16 mouse cellular contexts compared by ENCODE assay signal in genomic region chr9:89802658-89803057, GRCm38 (mm10).
DNase-seq lines count a peak whose midpoint lies in the region; ATAC-seq and TF ChIP-seq lines count a peak whose summit lies in the region.
"Had no signal": no experiment of that assay in that cellular context is flagged by ENCODE, and none has a peak within 500 bp of the region (broad histone marks: within the 10 kb centered on the region; RNA-seq: fewer than 3 reads in every experiment).

No protein-coding gene starts in this region.

- no peak for TF ChIP-seq EP300 in heart, postnatal 0 days (IDR thresholded peaks at IDR 0.05; ENCODE audit: low read depth)

- no peaks in the 10 kb centered on the region for H3K4me1 ChIP-seq in lung, embryonic 14.5 days (ENCODE audit: insufficient read depth)
- H3K4me1 ChIP-seq in heart, postnatal 0 days (ENCODE audit: control insufficient read depth, insufficient read depth), result no peaks in the 10 kb centered on the region; the same call in 1 of the 2 replicates
- H3K4me1 ChIP-seq in liver, embryonic 11.5 days (replicated peaks; ENCODE audit: control insufficient read depth, insufficient read depth, low read length), result no peaks in the 10 kb centered on the region
- H3K4me1 ChIP-seq: limb, embryonic 12.5 days had no signal

- peak; percentile 84; the same call in 1 of the 2 replicates for ATAC-seq in lung, embryonic 14.5 days (ENCODE audit: insufficient read depth)
- no peak for ATAC-seq in heart, postnatal 0 days (ENCODE audit: insufficient read depth, low read depth)
- ATAC-seq in liver, embryonic 11.5 days (replicated peaks; ENCODE audit: low FRiP score), result no peak
- ATAC-seq: Patski had no signal

- H3K4me2 ChIP-seq in lung, embryonic 14.5 days, result 0 out of 2 replicates have a peak overlapping the region, but pooled peaks have one; percentile 25
- peak overlapping the region; percentile 4; the same call in 1 of the 2 replicates for H3K4me2 ChIP-seq in heart, postnatal 0 days (ENCODE audit: low read depth, low read length)
- no peak overlapping the region for H3K4me2 ChIP-seq in liver, embryonic 11.5 days
- H3K4me2 ChIP-seq: embryonic facial prominence, embryonic 12.5 days; limb, embryonic 12.5 days had no signal

- H3K27me3 ChIP-seq in lung, embryonic 14.5 days (ENCODE audit: insufficient read depth, low read length), result no peaks in the 10 kb centered on the region
- H3K27me3 ChIP-seq in heart, postnatal 0 days (ENCODE audit: control insufficient read depth, insufficient read depth, low read length), result no peaks in the 10 kb centered on the region
- H3K27me3 ChIP-seq in liver, embryonic 11.5 days (replicated peaks; ENCODE audit: control insufficient read depth, insufficient read depth, low read length), result no peaks in the 10 kb centered on the region
- H3K27me3 ChIP-seq: embryonic facial prominence, embryonic 12.5 days; limb, embryonic 12.5 days; Patski had no signal

- H3K9me3 ChIP-seq in lung, embryonic 14.5 days (ENCODE audit: low read depth, low read length), result no peaks in the 10 kb centered on the region
- H3K9me3 ChIP-seq in heart, postnatal 0 days (replicated peaks; ENCODE audit: control insufficient read depth, low read length), result no peaks in the 10 kb centered on the region
- no peaks in the 10 kb centered on the region for H3K9me3 ChIP-seq in liver, embryonic 11.5 days (ENCODE audit: control insufficient read depth, low read length)
- H3K9me3 ChIP-seq: embryonic facial prominence, embryonic 12.5 days; limb, embryonic 12.5 days had no signal

- WGBS in lung, embryonic 14.5 days, result 51% methylated on average over 10 of the region's 10 CpGs
- 46% methylated on average over 10 of the region's 10 CpGs for WGBS in heart, postnatal 0 days
- 79% methylated on average over 10 of the region's 10 CpGs for WGBS in liver, embryonic 11.5 days

- TF ChIP-seq CTCF in lung, embryonic 14.5 days (IDR thresholded peaks at IDR 0.05; ENCODE audit: low read depth), result no peak
- no peak for TF ChIP-seq CTCF in heart, postnatal 0 days (IDR thresholded peaks at IDR 0.05; ENCODE audit: low read depth)

- no peaks in the 10 kb centered on the region for H3K36me3 ChIP-seq in lung, embryonic 14.5 days (ENCODE audit: insufficient read depth)
- H3K36me3 ChIP-seq in heart, postnatal 0 days (replicated peaks; ENCODE audit: control insufficient read depth, insufficient read depth, low read length), result no peaks in the 10 kb centered on the region
- no peaks in the 10 kb centered on the region for H3K36me3 ChIP-seq in liver, embryonic 11.5 days (ENCODE audit: control insufficient read depth, insufficient read depth, low read length)
- H3K36me3 ChIP-seq: embryonic facial prominence, embryonic 12.5 days; limb, embryonic 12.5 days had no signal

- no peak overlapping the region for H3K4me3 ChIP-seq in lung, embryonic 14.5 days (ENCODE audit: low read depth, low read length)
- no peak overlapping the region for H3K4me3 ChIP-seq in heart, postnatal 0 days (ENCODE audit: low read depth, low read length)
- no peak overlapping the region for H3K4me3 ChIP-seq in liver, embryonic 11.5 days (ENCODE audit: low read depth, low read length)
- H3K4me3 ChIP-seq: embryonic facial prominence, embryonic 12.5 days; limb, embryonic 12.5 days had no signal

- H3K27ac ChIP-seq in lung, embryonic 14.5 days (ENCODE audit: low read depth), result no peak overlapping the region
- H3K27ac ChIP-seq in heart, postnatal 0 days (ENCODE audit: low read depth), result no peak overlapping the region
- no peak overlapping the region for H3K27ac ChIP-seq in liver, embryonic 11.5 days (ENCODE audit: low read depth, low read length)
- H3K27ac ChIP-seq: embryonic facial prominence, embryonic 12.5 days; limb, embryonic 12.5 days; macrophage had no signal

- no peak overlapping the region for H3K9ac ChIP-seq in lung, embryonic 14.5 days
- no peak overlapping the region for H3K9ac ChIP-seq in heart, postnatal 0 days (replicated peaks; ENCODE audit: low read depth, low read length)
- H3K9ac ChIP-seq in liver, embryonic 11.5 days (ENCODE audit: low read depth, low read length), result no peak overlapping the region
- H3K9ac ChIP-seq: embryonic facial prominence, embryonic 12.5 days; limb, embryonic 12.5 days had no signal

- DNase-seq in heart, adult 11 months, result peak; percentile 91
- no peak for DNase-seq in heart, adult 8-10 months (ENCODE audit: low spot score)
- DNase-seq in lung, embryonic 14.5 days, result peak; percentile 61
- no peak for DNase-seq in lung, postnatal 36 days
- DNase-seq in ZHBTc4 (ENCODE audit: low read depth, low spot score), result peak; percentile 43
- peak; percentile 31 for DNase-seq in heart, postnatal 0 days (ENCODE audit: low spot score)
- DNase-seq in spleen, postnatal 14 days (ENCODE audit: low spot score in 2 of 2), result no peak
- no peak for DNase-seq in liver, embryonic 11.5 days (ENCODE audit: low spot score)
- DNase-seq: adrenal gland, postnatal 25 days; cerebellum, adult 11-12 months; layer of hippocampus, adult 9-11 months; thymus, postnatal 4 days had no signal

Comparison
In these comparisons a context has a peak if more than half of its experiments do, and no peak if none do; other contexts are left out.
1. DNase-seq: peak in heart, adult 11 months (single experiment), lung, embryonic 14.5 days (single experiment), ZHBTc4 (single experiment) and heart, postnatal 0 days (single experiment); none in heart, adult 8-10 months (single experiment), lung, postnatal 36 days (single experiment), spleen, postnatal 14 days (0 of 2) and liver, embryonic 11.5 days (single experiment).